Mouse (Mus musculus): ENCODE measurements around the gene Cfap61. TPM values are rescaled to one million over a fixed set of nuclear protein-coding genes. Genes with fewer than 3 reads are reported as not detected.

Gene Cfap61
- polyA plus RNA-seq, 1 experiment, result 0.23 TPM

- H3K27me3 ChIP-seq (ENCODE audit: control insufficient read depth, insufficient read depth, low read length), result no peaks in the 10 kb centered on the region
- no peaks in the 10 kb centered on the region for H3K4me1 ChIP-seq (replicated peaks; ENCODE audit: control insufficient read depth, insufficient read depth, low read length)
- no peak overlapping the region for H3K4me3 ChIP-seq (ENCODE audit: control insufficient read depth, insufficient read depth, low read length)
- H3K27ac ChIP-seq (ENCODE audit: control insufficient read depth, insufficient read depth, low read length), result no peak overlapping the region
- H3K36me3 ChIP-seq (ENCODE audit: control insufficient read depth, insufficient read depth, low read length), result no peaks in the 10 kb centered on the region
- TF ChIP-seq POLR2A (IDR thresholded peaks at IDR 0.05; ENCODE audit: control insufficient read depth, extremely low read depth, insufficient read depth, low read length, poor library complexity) (no peak), CTCF (IDR thresholded peaks at IDR 0.05; ENCODE audit: borderline replicate concordance, control insufficient read depth, extremely low read depth, insufficient read depth, low read length, poor library complexity) (no peak)
- 83% methylated on average over 6 of the region's 6 CpGs for WGBS
- DNase-seq, result no peak
These were observed 199.7 kb downstream of the Cfap61 start for GRCm38 (mm10) chr2:146134275-146134674.

- Histone ChIP-seq H3K4me3 (ENCODE audit: control insufficient read depth, insufficient read depth, low read length) (no peak overlapping the region), H3K36me3 (ENCODE audit: control insufficient read depth, insufficient read depth, low read length) (no peaks in the 10 kb centered on the region), H3K27ac (ENCODE audit: control insufficient read depth, insufficient read depth, low read length) (no peak overlapping the region), H3K4me1 (replicated peaks; ENCODE audit: control insufficient read depth, insufficient read depth, low read length) (no peaks in the 10 kb centered on the region), H3K27me3 (ENCODE audit: control insufficient read depth, insufficient read depth, low read length) (no peaks in the 10 kb centered on the region)
- TF ChIP-seq POLR2A (IDR thresholded peaks at IDR 0.05; ENCODE audit: control insufficient read depth, extremely low read depth, insufficient read depth, low read length, poor library complexity), result no peak
- TF ChIP-seq CTCF (IDR thresholded peaks at IDR 0.05; ENCODE audit: borderline replicate concordance, control insufficient read depth, extremely low read depth, insufficient read depth, low read length, poor library complexity), result no peak
- WGBS, result 92% methylated on average over 3 of the region's 3 CpGs
- DNase-seq, result no peak
These were observed 206.1 kb downstream of the Cfap61 start for GRCm38 (mm10) chr2:146140711-146141110.

- 86% methylated on average over 4 of the region's 4 CpGs for WGBS
- no peak for DNase-seq
- no peaks in the 10 kb centered on the region for H3K36me3 ChIP-seq (ENCODE audit: control insufficient read depth, insufficient read depth, low read length)
- no peak overlapping the region for H3K4me3 ChIP-seq (ENCODE audit: control insufficient read depth, insufficient read depth, low read length)
- TF ChIP-seq CTCF (IDR thresholded peaks at IDR 0.05; ENCODE audit: borderline replicate concordance, control insufficient read depth, extremely low read depth, insufficient read depth, low read length, poor library complexity), result no peak
- H3K27me3 ChIP-seq (ENCODE audit: control insufficient read depth, insufficient read depth, low read length), result no peaks in the 10 kb centered on the region
- no peaks in the 10 kb centered on the region for H3K4me1 ChIP-seq (replicated peaks; ENCODE audit: control insufficient read depth, insufficient read depth, low read length)
- H3K27ac ChIP-seq (ENCODE audit: control insufficient read depth, insufficient read depth, low read length), result no peak overlapping the region
These were observed 212.7 kb downstream of the Cfap61 start for GRCm38 (mm10) chr2:146147306-146147705.

- Histone ChIP-seq H3K4me1 (replicated peaks; ENCODE audit: control insufficient read depth, insufficient read depth, low read length) (no peaks in the 10 kb centered on the region), H3K4me3 (ENCODE audit: control insufficient read depth, insufficient read depth, low read length) (no peak overlapping the region), H3K27me3 (ENCODE audit: control insufficient read depth, insufficient read depth, low read length) (no peaks in the 10 kb centered on the region), H3K27ac (ENCODE audit: control insufficient read depth, insufficient read depth, low read length) (no peak overlapping the region), H3K36me3 (ENCODE audit: control insufficient read depth, insufficient read depth, low read length) (no peaks in the 10 kb centered on the region)
- DNase-seq, result no peak
- 93% methylated on average over 5 of the region's 5 CpGs for WGBS
- TF ChIP-seq POLR2A (IDR thresholded peaks at IDR 0.05; ENCODE audit: control insufficient read depth, extremely low read depth, insufficient read depth, low read length, poor library complexity), result no peak
- TF ChIP-seq CTCF (IDR thresholded peaks at IDR 0.05; ENCODE audit: borderline replicate concordance, control insufficient read depth, extremely low read depth, insufficient read depth, low read length, poor library complexity), result no peak
These were observed 213.2 kb downstream of the Cfap61 start for GRCm38 (mm10) chr2:146147801-146148200.

- no peak for TF ChIP-seq CTCF (IDR thresholded peaks at IDR 0.05; ENCODE audit: borderline replicate concordance, control insufficient read depth, extremely low read depth, insufficient read depth, low read length, poor library complexity)
- no peak for TF ChIP-seq POLR2A (IDR thresholded peaks at IDR 0.05; ENCODE audit: control insufficient read depth, extremely low read depth, insufficient read depth, low read length, poor library complexity)
- 95% methylated on average over 15 of the region's 15 CpGs for WGBS
- H3K36me3 ChIP-seq (ENCODE audit: control insufficient read depth, insufficient read depth, low read length), result no peaks in the 10 kb centered on the region
- no peaks in the 10 kb centered on the region for H3K27me3 ChIP-seq (ENCODE audit: control insufficient read depth, insufficient read depth, low read length)
- no peaks in the 10 kb centered on the region for H3K4me1 ChIP-seq (replicated peaks; ENCODE audit: control insufficient read depth, insufficient read depth, low read length)
- no peak for DNase-seq
- no peak overlapping the region for H3K4me3 ChIP-seq (ENCODE audit: control insufficient read depth, insufficient read depth, low read length)
- no peak overlapping the region for H3K27ac ChIP-seq (ENCODE audit: control insufficient read depth, insufficient read depth, low read length)
These were observed 214.8 kb downstream of the Cfap61 start for GRCm38 (mm10) chr2:146149206-146149974.

GRCm38 (mm10) chr2:146168017-146168803 lies 233.6 kb downstream of the Cfap61 start:
- H3K36me3 ChIP-seq (ENCODE audit: control insufficient read depth, insufficient read depth, low read length), result no peaks in the 10 kb centered on the region
- H3K4me1 ChIP-seq (replicated peaks; ENCODE audit: control insufficient read depth, insufficient read depth, low read length), result no peaks in the 10 kb centered on the region
- H3K27me3 ChIP-seq (ENCODE audit: control insufficient read depth, insufficient read depth, low read length), result no peaks in the 10 kb centered on the region
- no peak overlapping the region for H3K27ac ChIP-seq (ENCODE audit: control insufficient read depth, insufficient read depth, low read length)
- WGBS, result 92% methylated on average over 14 of the region's 14 CpGs
- no peak for TF ChIP-seq POLR2A (IDR thresholded peaks at IDR 0.05; ENCODE audit: control insufficient read depth, extremely low read depth, insufficient read depth, low read length, poor library complexity)
- no peak for DNase-seq
- H3K4me3 ChIP-seq (ENCODE audit: control insufficient read depth, insufficient read depth, low read length), result no peak overlapping the region
